Mouse (Mus musculus): Measurements from ENCODE around the gene Rbm7.

- no peak for TF ChIP-seq CTCF (IDR thresholded peaks at IDR 0.05; ENCODE audit: low read depth)
- TF ChIP-seq EP300 (IDR thresholded peaks at IDR 0.05; ENCODE audit: low read depth) = no peak
Measured at GRCm38 (mm10) chr9:48516615-48517371, 21.7 kb upstream of the Rbm7 start.

Data from liver, embryonic 14.5 days (tissue).